Mouse (Mus musculus) limb, embryonic 10.5 days (tissue): Measurements from ENCODE around the gene Pdxp. TPM values are rescaled to one million over a fixed set of nuclear protein-coding genes. Genes with fewer than 3 reads are reported as not detected.

Experiments used
- DNase-seq: peaks from one replicate; pipeline ENCODE4 v3.0.0-alpha.2; 2017; ENCODE audit warnings: low spot score
- H3K27ac ChIP-seq: fragments of 300-500 bp; sonication (generic); 2 replicates; pipeline ENCODE4 v1.5.1; 2016; ENCODE audit warnings: mild to moderate bottlenecking
- H3K27me3 ChIP-seq: fragments of 300-500 bp; sonication (generic); 2 replicates; pipeline ENCODE4 v1.6.1; 2016; ENCODE audit warnings: low read depth, mild to moderate bottlenecking; ENCODE audit not compliant: poor library complexity, severe bottlenecking
- H3K36me3 ChIP-seq: fragments of 300-500 bp; sonication (generic); 2 replicates; pipeline ENCODE4 v1.6.1; 2016; ENCODE audit warnings: mild to moderate bottlenecking, moderate library complexity
- H3K4me1 ChIP-seq: fragments of 300-500 bp; sonication (generic); 2 replicates; pipeline ENCODE4 v1.6.1; 2016
- H3K4me3 ChIP-seq: fragments of 300-500 bp; sonication (generic); 2 replicates; pipeline ENCODE4 v1.5.1; 2016; ENCODE audit warnings: mild to moderate bottlenecking, moderate library complexity
- H3K9me3 ChIP-seq: fragments of 300-500 bp; sonication (generic); replicated peaks from 2 replicates; pipeline ENCODE4 v1.6.1; 2016; ENCODE audit warnings: mild to moderate bottlenecking
- WGBS: fragments of 180-500 bp; shearing (Covaris S2); methylation state at CpG from one replicate; pipeline ENCODE4 v1.1.7; 2016; 5-methylcytosine and 5-hydroxymethylcytosine counted together
- microRNA-seq: library from miRNA; unstranded; fragments of <30 nt; microRNA quantifications from one replicate; pipeline ENCODE4, GENCODE M21; 2017
- polyA plus RNA-seq: library from polyadenylated mRNA; unstranded; fragments of >200 nt; fragmentation: Nextera tagmentation; extraction: Ambion mirVana; gene quantifications from 2 replicates; pipeline ENCODE4 v1.2.1, GENCODE M21; 2016

The Pdxp gene
- polyA plus RNA-seq, 1 experiment from 2014 or later, result 37.1 TPM

DNA sequence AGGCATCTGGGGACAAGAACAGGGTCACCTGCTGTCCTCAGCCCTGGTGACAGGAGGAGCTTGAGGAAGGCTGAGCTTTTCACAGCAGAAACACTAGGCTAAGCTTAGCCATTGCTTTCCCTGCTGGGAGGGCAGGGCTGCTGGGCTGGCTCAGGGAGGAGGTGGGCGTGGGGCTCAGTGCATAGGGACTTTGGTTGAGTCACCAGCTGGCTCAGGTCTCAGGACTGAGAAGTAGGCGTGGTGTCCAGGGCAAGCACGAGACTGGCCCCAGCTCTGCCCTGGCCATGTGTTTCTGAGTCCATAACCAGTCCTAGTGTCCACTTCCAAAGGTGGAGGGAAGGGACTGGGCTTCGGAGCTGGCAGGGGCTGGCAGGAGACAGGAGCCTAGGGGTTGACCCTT lies 46.4 kb downstream of the Pdxp start:
- no peak for DNase-seq
- Histone ChIP-seq H3K4me1 (peaks cover 19% of the 10 kb centered on the region), H3K27ac (no peak overlapping the region), H3K27me3 (no peaks in the 10 kb centered on the region), H3K9me3 (no peaks in the 10 kb centered on the region), H3K36me3 (peaks cover 83% of the 10 kb centered on the region), H3K4me3 (no peak overlapping the region)
- 74% methylated on average over 4 of the region's 4 CpGs for WGBS

DNA sequence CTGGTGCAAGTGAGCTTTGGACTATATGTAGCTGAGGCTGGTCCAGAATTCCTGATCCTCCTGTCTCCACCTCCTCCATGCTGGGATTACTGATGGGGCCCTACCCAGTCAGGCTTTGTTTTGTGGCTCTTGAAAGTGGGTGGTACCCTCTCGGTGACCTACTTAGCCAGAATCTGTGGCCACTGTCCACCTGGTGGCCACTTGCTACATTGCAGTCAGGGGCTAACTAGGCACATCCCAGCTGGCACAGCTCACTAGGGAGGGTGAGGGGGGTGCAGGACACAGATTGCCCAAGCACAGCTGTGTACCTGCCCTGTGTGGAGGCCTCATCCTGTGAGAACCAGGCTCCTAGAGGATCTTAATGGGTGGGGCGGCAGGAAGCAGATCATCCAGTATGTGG lies 49.2 kb downstream of the Pdxp start:
- Histone ChIP-seq H3K36me3 (peaks cover 94% of the 10 kb centered on the region), H3K27me3 (no peaks in the 10 kb centered on the region), H3K27ac (no peak overlapping the region)

More for the DNA sequence above, 49.2 kb downstream of the Pdxp start:
- Histone ChIP-seq H3K4me3 (no peak overlapping the region), H3K4me1 (peaks cover 6% of the 10 kb centered on the region), H3K9me3 (no peaks in the 10 kb centered on the region)
- DNase-seq, result peak; percentile 71
- 36% methylated on average over 2 of the region's 2 CpGs for WGBS

Small RNAs within 50 kb of the gene (microRNA-seq; reads per million reads assigned to microRNA genes)
- gene Mir6955, result not detected

Other genes with a start within 250 kb of the Pdxp start
- not detected in 2 replicates for gene Elfn2, start 195.1 kb upstream of the Pdxp start, polyA plus RNA-seq
- gene Mfng, start 140.4 kb upstream of the Pdxp start, polyA plus RNA-seq, result 11.1 and 13.1 TPM in 2 replicates
- 4.7 and 5.3 TPM in 2 replicates for gene Card10, start 110.9 kb upstream of the Pdxp start, polyA plus RNA-seq
- 18.8 and 22.0 TPM in 2 replicates for gene Cdc42ep1, start 71.3 kb upstream of the Pdxp start, polyA plus RNA-seq
- gene Lgals2, start 58.4 kb upstream of the Pdxp start, polyA plus RNA-seq, result not detected in 2 replicates
- gene Gga1, start 36.7 kb upstream of the Pdxp start, polyA plus RNA-seq, result 49.9 and 56.5 TPM in 2 replicates
- 0.13 and 0.51 TPM in 2 replicates for gene Gm49510, start 14.3 kb upstream of the Pdxp start, polyA plus RNA-seq
- gene Sh3bp1, start 14.2 kb upstream of the Pdxp start, polyA plus RNA-seq, result 51.1 and 51.2 TPM in 2 replicates
- 292 and 458 TPM in 2 replicates for gene Lgals1, start 12.8 kb downstream of the Pdxp start, polyA plus RNA-seq
- 70.6 and 84.9 TPM in 2 replicates for gene Nol12, start 21.0 kb downstream of the Pdxp start, polyA plus RNA-seq
- 47.9 and 54.6 TPM in 2 replicates for gene Triobp, start 33.8 kb downstream of the Pdxp start, polyA plus RNA-seq
- gene H1f0, start 114.5 kb downstream of the Pdxp start, polyA plus RNA-seq, result 330 and 448 TPM in 2 replicates
- 0.13 TPM in 1 of 2 replicates, not detected in the other for gene Galr3, start 128.0 kb downstream of the Pdxp start, polyA plus RNA-seq
- 73.8 and 77.9 TPM in 2 replicates for gene Ankrd54, start 149.0 kb downstream of the Pdxp start, polyA plus RNA-seq
- gene Eif3l, start 161.3 kb downstream of the Pdxp start, polyA plus RNA-seq, result 278 and 295 TPM in 2 replicates
- 6.8 and 9.7 TPM in 2 replicates for gene Micall1, start 195.0 kb downstream of the Pdxp start, polyA plus RNA-seq
- gene Polr2f, start 227.1 kb downstream of the Pdxp start, polyA plus RNA-seq, result 351 and 426 TPM in 2 replicates
- 5.2 and 5.7 TPM in 2 replicates for gene 1700088E04Rik, start 227.3 kb downstream of the Pdxp start, polyA plus RNA-seq